Mouse (Mus musculus) R1 (cell line): ENCODE measurements around the gene Mrpl21.

ENCODE experiments used
- DNase-seq: peaks from one replicate; pipeline ENCODE4 v3.0.0-alpha.2; 2018; ENCODE audit warnings: low read depth, low spot score

Gene Mrpl21

DNA sequence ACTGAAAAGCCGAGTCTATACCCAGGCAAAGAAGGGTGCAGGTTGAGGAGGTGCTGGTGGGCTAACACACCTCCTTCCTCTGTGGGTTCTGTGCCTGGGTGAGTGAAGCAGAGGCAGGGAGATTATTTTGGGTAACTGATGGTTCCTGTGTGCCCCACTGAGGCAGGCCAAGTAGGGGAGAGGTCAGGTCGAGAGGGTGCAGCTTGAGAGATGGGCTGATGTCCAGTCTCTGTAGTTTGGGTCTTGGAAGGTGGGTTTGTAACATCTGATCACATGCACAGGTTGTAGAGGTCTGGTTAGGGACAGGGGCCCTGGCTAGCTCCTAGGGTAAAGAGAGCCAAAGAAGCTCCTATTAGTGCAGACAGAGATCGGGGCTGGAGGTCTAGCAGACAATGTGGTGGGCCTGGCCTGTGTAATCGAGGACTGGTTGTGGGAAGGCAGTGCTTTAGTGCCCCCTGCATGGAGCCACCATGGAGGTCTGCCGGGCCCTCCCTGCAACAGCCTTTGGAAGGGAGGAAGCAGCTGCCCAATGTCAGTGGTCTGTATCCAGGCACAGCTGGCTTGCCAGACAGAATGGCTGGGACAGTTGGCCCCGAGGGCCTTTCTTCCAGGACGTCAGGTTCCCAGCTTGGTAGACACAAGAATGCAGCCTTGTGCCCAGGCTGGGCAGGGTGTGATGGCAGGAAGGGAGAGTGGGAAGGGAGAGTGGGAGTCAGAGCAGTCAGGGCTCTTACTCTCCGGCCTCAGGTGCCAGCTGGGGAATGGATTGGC lies 54.0 kb downstream of the Mrpl21 start:
- DNase-seq: no peak

- DNase-seq: no peak
These were observed 56.5 kb downstream of the Mrpl21 start for GRCm38 (mm10) chr19:3339187-3339586.

GRCm38 (mm10) chr19:3341021-3341420 lies 58.3 kb downstream of the Mrpl21 start:
- DNase-seq: no peak
